Mouse (Mus musculus) layer of hippocampus, adult 2 months (tissue): ENCODE data around the gene Gpr4. TPM values are rescaled to one million over a fixed set of nuclear protein-coding genes. Genes with fewer than 3 reads are reported as not detected.

Experiments used
- DNase-seq, 2 experiments: peaks; one replicate each; pipeline ENCODE4 v3.0.0; 2022; ENCODE audit warnings: low spot score in 2 of 2
- H3K27ac ChIP-seq: fragments of 200-600 bp; 2 replicates; pipeline ENCODE4 v1.8.1; 2022
- H3K4me3 ChIP-seq: fragments of 200-600 bp; 2 replicates; pipeline ENCODE4 v1.8.1; 2022; ENCODE audit warnings: mild to moderate bottlenecking
- CTCF ChIP-seq: fragments of 200-600 bp; conservative IDR thresholded peaks from 2 replicates; pipeline ENCODE4 v1.8.1; 2022; ENCODE audit warnings: antibody characterized with exemption, mild to moderate bottlenecking, moderate library complexity
- total RNA-seq, 2 experiments: library from RNA; stranded (reverse); gene quantifications; 2 replicates each; pipeline ENCODE4 v1.2.3; 2021

Gpr4 gene
- total RNA-seq, 2 experiments from 2014 or later = 1.6 to 2.5 TPM

GRCm38 (mm10) chr7:19222875-19223274 is 10.5 kb downstream of the Gpr4 start:
- Histone ChIP-seq H3K27ac (no peak overlapping the region), H3K4me3 (no peak overlapping the region)
- TF ChIP-seq CTCF = no peak
- no peak for DNase-seq

- Histone ChIP-seq H3K4me3 (no peak overlapping the region), H3K27ac (no peak overlapping the region)
- TF ChIP-seq CTCF = no peak
- no peak for DNase-seq
Observed at GRCm38 (mm10) chr7:19224933-19225332, 12.6 kb downstream of the Gpr4 start.

- Histone ChIP-seq H3K4me3 (peak overlapping the region; percentile 68), H3K27ac (peak overlapping the region; percentile 94)
- TF ChIP-seq CTCF = no peak
- DNase-seq = peak; percentile 36 to 49
Observed at GRCm38 (mm10) chr7:19226817-19227797, 14.8 kb downstream of the Gpr4 start.

- Histone ChIP-seq H3K27ac (peak within 1 kb of the TSS; percentile 100), H3K4me3 (peak within 1 kb of the TSS; percentile 72)
- DNase-seq = peak; percentile 99 to 100
- peak; percentile 75 for TF ChIP-seq CTCF
Observed at GRCm38 (mm10) chr7:19227883-19228792, 15.8 kb downstream of the Gpr4 start, which contains the start of gene Opa3. Gene Opa3, plus strand, starts transcription at chr7:19228334.

- DNase-seq = no peak
- Histone ChIP-seq H3K27ac (peak overlapping the region; percentile 100), H3K4me3 (peak overlapping the region; percentile 72)
- no peak for TF ChIP-seq CTCF
Observed at GRCm38 (mm10) chr7:19228793-19229148, 16.4 kb downstream of the Gpr4 start.

GRCm38 (mm10) chr7:19229404-19229803 is 17.1 kb downstream of the Gpr4 start:
- peak overlapping the region; percentile 72 for H3K4me3 ChIP-seq
- DNase-seq = no peak
- peak overlapping the region; percentile 100 for H3K27ac ChIP-seq
- TF ChIP-seq CTCF = no peak

- H3K4me3 ChIP-seq = no peak overlapping the region
- DNase-seq = no peak
Observed at GRCm38 (mm10) chr7:19230041-19230580, 17.8 kb downstream of the Gpr4 start.

GRCm38 (mm10) chr7:19230899-19231298 is 18.6 kb downstream of the Gpr4 start:
- Histone ChIP-seq H3K4me3 (no peak overlapping the region), H3K27ac (no peak overlapping the region)
- TF ChIP-seq CTCF = no peak
- no peak for DNase-seq

More at GRCm38 (mm10) chr7:19230041-19230580, 17.8 kb downstream of the Gpr4 start:
- H3K27ac ChIP-seq = no peak overlapping the region
- no peak for TF ChIP-seq CTCF

- DNase-seq = no peak
- Histone ChIP-seq H3K27ac (no peak overlapping the region), H3K4me3 (no peak overlapping the region)
- TF ChIP-seq CTCF = no peak
Observed at GRCm38 (mm10) chr7:19231849-19232248, 19.5 kb downstream of the Gpr4 start.

- H3K4me3 ChIP-seq = no peak overlapping the region
- H3K27ac ChIP-seq = no peak overlapping the region
- no peak for TF ChIP-seq CTCF
- no peak for DNase-seq
Observed at GRCm38 (mm10) chr7:19234652-19235051, 22.3 kb downstream of the Gpr4 start.

- no peak overlapping the region for H3K4me3 ChIP-seq
- H3K27ac ChIP-seq = no peak overlapping the region
- no peak for TF ChIP-seq CTCF
- no peak for DNase-seq
Observed at GRCm38 (mm10) chr7:19235092-19235671, 22.8 kb downstream of the Gpr4 start.

GRCm38 (mm10) chr7:19236411-19236810 is 24.1 kb downstream of the Gpr4 start:
- no peak for DNase-seq
- H3K27ac ChIP-seq = no peak overlapping the region
- TF ChIP-seq CTCF = no peak
- H3K4me3 ChIP-seq = no peak overlapping the region
